Mouse (Mus musculus) hindbrain, embryonic 16.5 days (tissue): ENCODE data around the gene Crocc2. TPM values are rescaled to one million over a fixed set of nuclear protein-coding genes. Genes with fewer than 3 reads are reported as not detected.
A peak's percentile ranks its signal among the peaks of the same experiment; 100 is the strongest.

ENCODE experiments used
- ATAC-seq: fragments of 200-750 bp; cut with Nextera tagmentation; 2 replicates; pipeline ENCODE4 v1.8.0; 2017; ENCODE audit warnings: moderate TSS enrichment, moderate library complexity
- H3K27ac ChIP-seq: fragments of 300-500 bp; sonication (generic); 2 replicates; pipeline ENCODE4 v1.5.1; 2014; ENCODE audit warnings: low read depth, mild to moderate bottlenecking, control low read depth, low read length, moderate library complexity
- H3K27me3 ChIP-seq: fragments of 300-500 bp; sonication (generic); replicated peaks from 2 replicates; pipeline ENCODE4 v1.6.1; 2014; ENCODE audit warnings: low read length; ENCODE audit not compliant: control insufficient read depth, insufficient read depth
- H3K36me3 ChIP-seq: fragments of 300-500 bp; sonication (generic); 2 replicates; pipeline ENCODE4 v1.6.1; 2014; ENCODE audit warnings: mild to moderate bottlenecking, low read length, moderate library complexity, mixed read lengths; ENCODE audit not compliant: control insufficient read depth, insufficient read depth
- H3K4me1 ChIP-seq: fragments of 300-500 bp; sonication (generic); 2 replicates; pipeline ENCODE4 v1.6.1; 2014; ENCODE audit warnings: low read depth, low read length; ENCODE audit not compliant: control insufficient read depth, insufficient read depth
- H3K4me2 ChIP-seq: fragments of 300-500 bp; sonication (generic); 2 replicates; pipeline ENCODE4 v1.6.1; 2014; ENCODE audit warnings: mild to moderate bottlenecking, low read length, control low read depth, moderate library complexity
- H3K4me3 ChIP-seq: fragments of 300-500 bp; sonication (generic); 2 replicates; pipeline ENCODE4 v1.5.1; 2014; ENCODE audit warnings: mild to moderate bottlenecking, low read length, control low read depth, moderate library complexity
- H3K9ac ChIP-seq: fragments of 300-500 bp; sonication (generic); 2 replicates; pipeline ENCODE4 v1.6.1; 2014; ENCODE audit warnings: low read depth, mild to moderate bottlenecking, control low read depth, low read length, moderate library complexity
- H3K9me3 ChIP-seq: fragments of 300-500 bp; sonication (generic); 2 replicates; pipeline ENCODE4 v1.6.1; 2014; ENCODE audit warnings: mild to moderate bottlenecking, low read length, moderate library complexity; ENCODE audit not compliant: control insufficient read depth
- WGBS: fragments of 180-500 bp; shearing (Covaris S2); extraction: QIAGEN DNeasy Blood & Tissue Kit; methylation state at CpG from one replicate; pipeline ENCODE4 v1.1.7; 2014; 5-methylcytosine and 5-hydroxymethylcytosine counted together
- polyA plus RNA-seq: library from polyadenylated mRNA; unstranded; fragments of >200 nt; fragmentation: Nextera tagmentation; extraction: Ambion mirVana; gene quantifications from 2 replicates; pipeline ENCODE4 v1.2.1, GENCODE M21; 2015

Crocc2 gene
- polyA plus RNA-seq, 1 experiment from 2014 or later, result 0.43 TPM

DNA sequence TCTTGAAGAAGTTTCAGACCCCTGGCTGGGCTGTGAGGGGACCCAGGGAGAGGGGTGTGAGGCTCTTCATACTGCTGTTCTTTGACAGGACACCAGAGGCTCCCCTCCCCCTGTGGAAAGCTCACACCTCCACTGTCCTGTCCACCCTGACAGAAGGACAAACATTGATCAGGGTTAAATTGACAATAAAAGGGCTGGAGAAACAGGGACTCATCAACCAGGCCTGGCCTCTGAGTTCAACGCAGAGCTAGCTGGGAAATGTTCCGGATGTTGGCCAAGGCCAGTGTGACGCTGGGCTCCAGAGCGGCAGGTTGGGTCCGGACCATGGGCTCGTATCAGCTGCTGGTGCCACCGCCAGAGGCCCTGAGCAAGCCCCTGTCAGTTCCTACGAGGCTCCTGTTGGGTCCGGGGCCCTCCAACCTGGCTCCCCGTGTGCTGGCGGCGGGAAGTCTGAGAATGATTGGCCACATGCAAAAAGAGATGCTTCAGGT, 33.4 kb upstream of the Crocc2 start, which contains the start of gene Agxt:
Gene Agxt, plus strand, starts transcription at position 205 of the 491 bp plus-strand sequence.
- Histone ChIP-seq H3K9ac (no peak within 1 kb of the TSS), H3K27ac (no peak within 1 kb of the TSS), H3K4me3 (no peak within 1 kb of the TSS), H3K9me3 (no peaks in the 10 kb centered on the region), H3K36me3 (no peaks in the 10 kb centered on the region), H3K4me2 (no peak within 1 kb of the TSS), H3K27me3 (no peaks in the 10 kb centered on the region), H3K4me1 (no peaks in the 10 kb centered on the region)
- WGBS, result 90% methylated on average over 12 of the region's 12 CpGs
- ATAC-seq, result no peak

DNA sequence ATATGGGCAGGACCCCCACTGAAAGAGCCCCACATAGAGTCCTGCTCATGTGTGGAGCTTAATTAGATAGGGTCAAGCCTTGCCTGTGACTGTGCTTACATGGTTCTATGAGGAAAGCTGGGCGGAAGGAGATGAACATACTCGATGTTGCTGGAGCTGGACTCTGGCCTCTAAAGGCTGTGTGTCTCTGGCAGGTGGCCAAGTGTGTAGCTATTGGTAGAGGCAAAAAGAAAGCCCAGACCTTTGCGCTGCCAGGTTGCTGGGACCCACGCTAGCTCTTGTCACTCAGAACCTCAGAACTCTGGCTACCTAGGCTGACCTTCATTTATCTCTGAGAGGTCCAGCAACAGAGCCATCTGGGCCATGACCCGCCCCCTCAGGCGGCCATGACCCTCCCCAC, 30.0 kb upstream of the Crocc2 start:
- no peaks in the 10 kb centered on the region for H3K9me3 ChIP-seq
- H3K4me3 ChIP-seq, result no peak overlapping the region
- 77% methylated on average over 6 of the region's 6 CpGs for WGBS
- ATAC-seq, result no peak
- H3K4me1 ChIP-seq, result no peaks in the 10 kb centered on the region
- H3K36me3 ChIP-seq, result no peaks in the 10 kb centered on the region
- no peaks in the 10 kb centered on the region for H3K27me3 ChIP-seq
- H3K9ac ChIP-seq, result no peak overlapping the region
- H3K4me2 ChIP-seq, result no peak overlapping the region
- H3K27ac ChIP-seq, result no peak overlapping the region

DNA sequence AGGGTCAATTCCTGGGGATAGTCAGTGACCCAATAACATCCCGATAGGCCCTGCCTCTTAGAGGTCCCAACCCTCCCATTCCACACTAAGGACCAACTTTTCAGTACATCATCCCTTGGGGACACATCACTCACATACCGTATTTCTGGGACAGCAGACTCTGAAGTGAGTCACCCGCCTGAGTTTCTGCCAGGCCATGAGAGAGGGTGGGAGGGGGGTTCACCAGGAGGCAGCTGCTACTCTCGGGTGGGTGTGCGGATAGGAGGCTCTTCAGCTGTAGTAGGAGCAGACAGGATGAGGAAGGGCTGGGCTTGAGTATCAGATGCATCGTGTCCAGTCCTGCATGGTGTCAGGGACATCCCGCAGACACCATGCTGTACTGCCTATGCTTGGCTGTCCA, 28.8 kb upstream of the Crocc2 start:
- Histone ChIP-seq H3K36me3 (no peaks in the 10 kb centered on the region), H3K4me3 (no peak overlapping the region), H3K27ac (no peak overlapping the region), H3K4me1 (no peaks in the 10 kb centered on the region), H3K27me3 (no peaks in the 10 kb centered on the region), H3K9me3 (no peaks in the 10 kb centered on the region), H3K4me2 (no peak overlapping the region), H3K9ac (no peak overlapping the region)
- WGBS, result 88% methylated on average over 7 of the region's 7 CpGs
- ATAC-seq, result no peak

DNA sequence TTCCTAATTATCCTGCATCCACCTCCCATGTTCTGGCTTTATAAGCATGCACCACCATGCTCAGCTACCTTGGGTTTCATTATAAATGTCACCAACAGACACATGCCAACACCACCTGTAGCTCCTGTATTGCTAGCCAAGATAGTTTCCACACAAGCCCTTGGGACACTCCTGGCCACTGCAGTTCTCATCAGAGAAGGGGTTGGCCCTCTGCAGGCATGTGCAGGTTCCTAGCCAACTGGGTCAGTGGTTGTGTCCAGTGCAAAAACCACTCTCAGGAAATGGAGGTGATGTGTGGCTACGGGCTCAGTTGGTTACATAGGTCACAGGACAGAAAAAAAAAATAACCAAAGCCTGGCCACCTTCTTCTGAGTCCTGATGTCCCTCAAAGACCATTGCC, 25.7 kb upstream of the Crocc2 start:
- 86% methylated on average over 1 of the region's 1 CpGs for WGBS
- no peaks in the 10 kb centered on the region for H3K36me3 ChIP-seq
- no peak overlapping the region for H3K4me3 ChIP-seq
- H3K9ac ChIP-seq, result no peak overlapping the region
- no peak overlapping the region for H3K4me2 ChIP-seq
- H3K4me1 ChIP-seq, result no peaks in the 10 kb centered on the region
- H3K9me3 ChIP-seq, result no peaks in the 10 kb centered on the region
- no peak overlapping the region for H3K27ac ChIP-seq
- H3K27me3 ChIP-seq, result no peaks in the 10 kb centered on the region
- ATAC-seq, result no peak

DNA sequence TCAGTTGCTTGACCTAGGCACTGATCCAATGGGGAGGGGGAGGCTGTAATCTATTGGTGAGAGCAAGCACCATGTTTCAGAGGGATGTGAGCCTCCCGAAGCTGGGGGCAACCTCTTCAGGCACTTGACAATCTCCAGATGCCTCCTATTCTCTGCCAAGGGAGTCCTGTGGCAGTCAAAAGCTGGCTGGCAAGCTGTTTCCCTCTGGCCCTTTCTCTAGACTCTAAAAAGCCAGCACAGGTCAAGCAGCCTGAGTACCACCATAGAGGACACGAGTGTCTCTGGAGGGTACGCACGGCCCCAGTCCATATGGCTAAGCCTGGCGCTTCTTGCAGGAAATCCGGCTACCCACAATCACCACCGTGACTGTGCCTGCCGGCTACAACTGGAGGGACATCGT, 24.3 kb upstream of the Crocc2 start:
- no peaks in the 10 kb centered on the region for H3K9me3 ChIP-seq
- no peak overlapping the region for H3K4me3 ChIP-seq
- no peak overlapping the region for H3K9ac ChIP-seq
- WGBS, result 69% methylated on average over 9 of the region's 9 CpGs
- no peaks in the 10 kb centered on the region for H3K4me1 ChIP-seq
- no peak overlapping the region for H3K27ac ChIP-seq
- peak; percentile 42; the same call in 1 of the 2 replicates for ATAC-seq
- no peak overlapping the region for H3K4me2 ChIP-seq
- no peaks in the 10 kb centered on the region for H3K27me3 ChIP-seq
- no peaks in the 10 kb centered on the region for H3K36me3 ChIP-seq

DNA sequence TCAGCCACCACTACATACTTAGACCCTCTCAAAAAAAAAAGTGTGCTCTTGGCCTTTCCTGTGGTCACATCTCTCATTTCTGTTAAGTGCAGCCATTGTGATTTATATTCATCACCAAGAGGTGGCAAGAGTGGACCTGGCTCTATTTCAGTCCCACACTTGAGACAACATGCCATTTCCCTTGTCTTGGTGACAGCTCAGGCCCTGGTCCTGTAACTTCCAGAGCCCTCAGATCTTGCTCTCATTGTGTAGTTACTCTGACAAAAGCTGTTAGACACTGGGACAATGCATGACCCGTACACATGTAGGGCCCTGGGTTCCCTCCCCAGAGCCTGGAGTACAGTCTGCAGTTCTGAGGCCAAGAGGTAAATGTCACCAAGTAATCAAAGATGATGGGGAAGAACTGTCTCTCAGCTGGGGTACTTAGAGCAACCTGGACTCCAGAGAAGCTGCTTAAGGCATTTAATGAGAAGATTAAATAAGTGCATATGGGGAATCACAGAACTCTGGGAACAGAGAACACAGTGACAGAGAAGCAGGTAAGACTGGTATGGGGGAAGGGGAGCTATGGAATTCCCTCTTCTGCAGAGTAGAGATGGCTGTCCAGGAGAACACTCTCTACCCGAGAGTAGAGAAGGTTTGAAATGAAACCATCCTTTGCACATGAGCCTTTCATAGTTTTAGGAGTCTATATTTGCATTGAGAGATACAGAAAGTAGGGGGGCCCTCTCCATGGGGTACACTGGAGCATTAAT, 17.4 kb upstream of the Crocc2 start:
- no peak overlapping the region for H3K4me2 ChIP-seq
- H3K36me3 ChIP-seq, result no peaks in the 10 kb centered on the region
- no peak for ATAC-seq
- no peak overlapping the region for H3K4me3 ChIP-seq
- no peak overlapping the region for H3K9ac ChIP-seq
- no peak overlapping the region for H3K27ac ChIP-seq
- WGBS, result 60% methylated on average over 2 of the region's 2 CpGs
- no peaks in the 10 kb centered on the region for H3K27me3 ChIP-seq
- no peaks in the 10 kb centered on the region for H3K9me3 ChIP-seq
- H3K4me1 ChIP-seq, result no peaks in the 10 kb centered on the region

DNA sequence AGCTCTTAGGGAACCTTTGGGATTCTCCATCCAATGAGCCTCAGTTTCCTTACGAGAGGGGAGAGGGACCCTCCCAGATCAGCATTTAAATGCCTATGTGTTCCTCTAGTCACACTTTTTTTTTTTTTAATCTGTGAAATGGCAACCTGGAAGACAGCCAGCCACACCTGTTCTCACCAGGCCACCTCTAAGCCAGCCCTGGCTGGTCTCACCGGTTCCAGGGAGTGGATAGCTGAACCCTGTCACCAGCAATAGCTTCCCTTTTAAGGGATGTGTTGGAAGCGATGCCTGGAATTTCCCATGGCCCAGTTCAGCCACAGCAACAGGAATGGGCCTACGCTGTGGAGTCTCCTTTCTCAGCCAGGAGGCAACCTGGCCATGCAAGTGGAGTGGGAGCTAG, 11.0 kb upstream of the Crocc2 start:
- H3K4me2 ChIP-seq, result no peak overlapping the region
- 85% methylated on average over 4 of the region's 4 CpGs for WGBS
- H3K27me3 ChIP-seq, result no peaks in the 10 kb centered on the region
- H3K4me3 ChIP-seq, result no peak overlapping the region
- H3K4me1 ChIP-seq, result no peaks in the 10 kb centered on the region
- no peaks in the 10 kb centered on the region for H3K9me3 ChIP-seq
- no peak overlapping the region for H3K27ac ChIP-seq
- no peak overlapping the region for H3K9ac ChIP-seq
- no peaks in the 10 kb centered on the region for H3K36me3 ChIP-seq
- ATAC-seq, result no peak

DNA sequence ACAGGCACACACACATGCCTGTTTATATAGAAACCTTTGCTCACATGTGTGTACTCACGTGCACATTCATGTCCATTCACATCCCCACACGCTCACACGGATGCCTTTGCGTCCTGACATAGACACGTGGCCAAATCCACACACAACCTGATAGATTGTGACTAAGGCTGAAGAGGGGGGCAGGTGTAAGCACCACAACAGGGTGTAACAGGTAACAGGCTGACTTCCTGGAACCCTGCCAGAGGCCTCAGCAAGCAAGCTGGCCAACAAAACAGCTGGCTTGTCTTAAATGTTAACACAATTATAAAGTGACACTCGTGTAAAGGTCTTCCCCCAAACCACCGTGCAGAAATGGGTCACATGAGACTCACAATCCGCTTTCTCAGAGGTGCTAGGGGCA, 9.6 kb upstream of the Crocc2 start:
- no peaks in the 10 kb centered on the region for H3K27me3 ChIP-seq
- 90% methylated on average over 8 of the region's 8 CpGs for WGBS
- no peaks in the 10 kb centered on the region for H3K4me1 ChIP-seq
- H3K36me3 ChIP-seq, result no peaks in the 10 kb centered on the region
- no peak overlapping the region for H3K4me2 ChIP-seq
- H3K9ac ChIP-seq, result no peak overlapping the region
- H3K27ac ChIP-seq, result no peak overlapping the region
- ATAC-seq, result no peak
- no peak overlapping the region for H3K4me3 ChIP-seq
- H3K9me3 ChIP-seq, result no peaks in the 10 kb centered on the region

DNA sequence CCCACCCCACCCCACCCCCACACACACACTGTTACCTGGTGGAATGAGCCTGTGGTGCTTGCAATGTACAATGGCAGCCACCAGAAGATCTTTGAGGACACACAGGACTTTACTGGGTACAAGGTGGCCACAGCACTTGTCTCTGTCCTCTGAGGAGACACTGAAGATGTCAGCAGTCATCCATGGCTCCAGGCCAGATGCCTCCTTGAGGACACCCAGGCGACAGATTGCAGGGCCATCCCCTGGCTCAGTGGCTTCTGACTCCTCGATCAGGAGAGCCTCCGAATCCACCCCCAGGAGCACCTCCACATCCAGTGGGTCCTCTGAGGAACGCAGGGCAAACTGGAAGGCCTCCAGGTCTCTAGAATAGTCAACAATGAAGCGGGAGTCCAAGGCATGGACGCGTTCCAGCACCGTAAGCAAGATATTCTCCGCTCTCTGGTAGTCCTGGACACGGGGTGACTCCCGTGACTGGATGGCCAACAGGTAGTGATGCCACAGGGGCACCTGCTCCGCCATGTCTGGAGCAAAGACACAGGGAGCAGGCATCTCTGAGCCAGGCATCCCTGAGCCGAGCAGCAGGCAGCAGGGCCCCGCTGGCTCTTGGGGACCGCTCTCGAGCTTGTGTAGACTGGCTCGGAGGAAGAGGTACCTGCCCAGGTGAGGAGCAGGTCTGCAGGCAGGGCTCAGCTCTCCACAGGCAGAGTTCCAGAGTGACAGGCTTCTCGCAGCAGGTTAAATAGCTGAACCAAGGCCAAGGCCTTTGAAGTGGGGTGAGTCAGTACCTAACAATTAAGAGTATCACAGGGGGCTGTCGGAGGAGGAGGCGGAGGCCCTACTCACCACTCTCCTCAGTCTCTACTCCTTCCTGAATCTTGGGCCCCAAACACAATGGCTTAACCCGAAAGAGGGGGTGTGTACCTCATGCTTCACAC, 8.7 kb upstream of the Crocc2 start:
- Histone ChIP-seq H3K4me2 (no peak overlapping the region), H3K36me3 (no peaks in the 10 kb centered on the region), H3K9ac (no peak overlapping the region), H3K27ac (no peak overlapping the region), H3K4me1 (no peaks in the 10 kb centered on the region), H3K27me3 (no peaks in the 10 kb centered on the region), H3K4me3 (no peak overlapping the region), H3K9me3 (no peaks in the 10 kb centered on the region)
- 81% methylated on average over 21 of the region's 21 CpGs for WGBS
- ATAC-seq, result no peak
